Mouse (Mus musculus) right cerebral cortex, postnatal 4 days (tissue): ENCODE results near the gene Slc27a1.

Experiments used
- DNase-seq: peaks from one replicate; pipeline ENCODE4 v3.0.0-alpha.2; 2022

Slc27a1 gene

GRCm38 (mm10) chr8:71558071-71558957 is 10.4 kb upstream of the Slc27a1 start, which contains the start of gene Tmem221:
Gene Tmem221, minus strand, starts transcription at chr8:71558871.
- DNase-seq, result no peak

GRCm38 (mm10) chr8:71558958-71559690 is 9.6 kb upstream of the Slc27a1 start:
- no peak for DNase-seq

GRCm38 (mm10) chr8:71560071-71560470 is 8.6 kb upstream of the Slc27a1 start:
- no peak for DNase-seq

- DNase-seq, result no peak
These were observed 7.9 kb upstream of the Slc27a1 start for GRCm38 (mm10) chr8:71560765-71561164.

GRCm38 (mm10) chr8:71561401-71561800 is 7.3 kb upstream of the Slc27a1 start:
- peak; percentile 64 for DNase-seq

- DNase-seq, result peak; percentile 74
These were observed 5.9 kb upstream of the Slc27a1 start for GRCm38 (mm10) chr8:71562751-71563150.

GRCm38 (mm10) chr8:71563992-71564391 is 4.7 kb upstream of the Slc27a1 start:
- DNase-seq, result no peak

GRCm38 (mm10) chr8:71566501-71566900 is 2.2 kb upstream of the Slc27a1 start, which contains the start of gene Nxnl1:
Gene Nxnl1, minus strand, starts transcription at chr8:71566601.
- no peak for DNase-seq

GRCm38 (mm10) chr8:71567587-71567986 is 1.1 kb upstream of the Slc27a1 start:
- DNase-seq, result no peak

GRCm38 (mm10) chr8:71568941-71569340 is 259 bp downstream of the Slc27a1 start:
- DNase-seq, result no peak

- DNase-seq, result peak; percentile 77
These were observed 946 bp downstream of the Slc27a1 start for GRCm38 (mm10) chr8:71569366-71570290.

GRCm38 (mm10) chr8:71570291-71570954 is 1.7 kb downstream of the Slc27a1 start:
- DNase-seq, result peak; percentile 96

- DNase-seq, result no peak
These were observed 3.4 kb downstream of the Slc27a1 start for GRCm38 (mm10) chr8:71572077-71572476.

- DNase-seq, result peak; percentile 82
These were observed 4.4 kb downstream of the Slc27a1 start for GRCm38 (mm10) chr8:71572847-71573633.

GRCm38 (mm10) chr8:71574426-71574825 is 5.7 kb downstream of the Slc27a1 start:
- no peak for DNase-seq

- DNase-seq, result no peak
These were observed 6.3 kb downstream of the Slc27a1 start for GRCm38 (mm10) chr8:71575020-71575419.

GRCm38 (mm10) chr8:71577856-71578387 is 9.2 kb downstream of the Slc27a1 start:
- no peak for DNase-seq

- no peak for DNase-seq
These were observed 10.3 kb downstream of the Slc27a1 start for GRCm38 (mm10) chr8:71579009-71579408.

GRCm38 (mm10) chr8:71579476-71579875 is 10.8 kb downstream of the Slc27a1 start:
- no peak for DNase-seq

- DNase-seq, result no peak
These were observed 11.5 kb downstream of the Slc27a1 start for GRCm38 (mm10) chr8:71580201-71580600.

- DNase-seq, result peak; percentile 81
These were observed 18.2 kb downstream of the Slc27a1 start for GRCm38 (mm10) chr8:71586891-71587290.
